Mouse (Mus musculus) small intestine, adult 2 months (tissue): Measurements from ENCODE around the gene C2cd4a. TPM values are rescaled to one million over a fixed set of nuclear protein-coding genes. Genes with fewer than 3 reads are reported as not detected.

Source experiments
- H3K27ac ChIP-seq: fragments of 200-500 bp; 2 replicates; pipeline ENCODE4 v1.5.1; 2012; ENCODE audit warnings: low read depth, low read length, control low read depth, inconsistent platforms; ENCODE audit not compliant: insufficient read depth
- H3K27me3 ChIP-seq: fragments of 200-500 bp; 2 replicates; pipeline ENCODE4 v1.6.1; 2012; ENCODE audit warnings: mild to moderate bottlenecking, moderate library complexity, low read length, inconsistent platforms; ENCODE audit not compliant: control insufficient read depth, insufficient read depth
- H3K36me3 ChIP-seq: fragments of 200-500 bp; 2 replicates; pipeline ENCODE4 v1.6.1; 2012; ENCODE audit warnings: mild to moderate bottlenecking, low read length, control low read depth, inconsistent platforms; ENCODE audit not compliant: control insufficient read depth, insufficient read depth
- H3K4me1 ChIP-seq: fragments of 200-500 bp; 2 replicates; pipeline ENCODE4 v1.6.1; 2012; ENCODE audit warnings: low read length, inconsistent platforms, mixed read lengths; ENCODE audit not compliant: control insufficient read depth, insufficient read depth, insufficient read length
- H3K4me3 ChIP-seq: fragments of 200-500 bp; 2 replicates; pipeline ENCODE4 v1.5.1; 2012; ENCODE audit warnings: low read depth, mild to moderate bottlenecking, control low read depth, inconsistent platforms, low read length, moderate library complexity
- CTCF ChIP-seq: fragments of 200-500 bp; IDR thresholded peaks from 2 replicates; pipeline ENCODE4 v1.5.1; 2012; ENCODE audit warnings: low read depth, mild to moderate bottlenecking, control low read depth, inconsistent platforms, low read length, moderate library complexity, mixed read lengths; ENCODE audit not compliant: insufficient replicate concordance, insufficient read length; ENCODE audit errors: extremely low read depth
- POLR2A ChIP-seq: fragments of 200-500 bp; IDR thresholded peaks from 2 replicates; pipeline ENCODE4 v1.6.1; 2012; ENCODE audit warnings: low read depth, mild to moderate bottlenecking, control low read depth, inconsistent platforms, low read length, moderate library complexity
- WGBS: fragments of 180-500 bp; shearing (Covaris S2); methylation state at CpG from one replicate; pipeline ENCODE4 v1.1.7; 2018; 5-methylcytosine and 5-hydroxymethylcytosine counted together
- polyA plus RNA-seq: library from polyadenylated mRNA; depleted of rRNA; stranded (reverse); fragments of >200 nt; gene quantifications from 2 replicates; pipeline ENCODE4 v1.2.3, GENCODE M21; 2012; rRNA removed

C2cd4a gene
- polyA plus RNA-seq, 1 experiment, result 1.9 TPM

- no peak overlapping the region for H3K4me3 ChIP-seq
- WGBS, result 72% methylated on average over 7 of the region's 7 CpGs
- H3K36me3 ChIP-seq, result no peaks in the 10 kb centered on the region
- TF ChIP-seq POLR2A, result no peak
- TF ChIP-seq CTCF, result no peak
- no peaks in the 10 kb centered on the region for H3K27me3 ChIP-seq
- H3K27ac ChIP-seq, result no peak overlapping the region
- H3K4me1 ChIP-seq, result no peaks in the 10 kb centered on the region
These were observed 45.8 kb downstream of the C2cd4a start for GRCm38 (mm10) chr9:67786311-67786710.

GRCm38 (mm10) chr9:67783925-67784324, 48.2 kb downstream of the C2cd4a start:
- H3K27ac ChIP-seq, result no peak overlapping the region
- no peak for TF ChIP-seq POLR2A
- peak; percentile 36; the same call in 1 of the 2 replicates for TF ChIP-seq CTCF
- no peaks in the 10 kb centered on the region for H3K36me3 ChIP-seq
- H3K27me3 ChIP-seq, result no peaks in the 10 kb centered on the region
- H3K4me3 ChIP-seq, result no peak overlapping the region
- H3K4me1 ChIP-seq, result no peaks in the 10 kb centered on the region

DNA sequence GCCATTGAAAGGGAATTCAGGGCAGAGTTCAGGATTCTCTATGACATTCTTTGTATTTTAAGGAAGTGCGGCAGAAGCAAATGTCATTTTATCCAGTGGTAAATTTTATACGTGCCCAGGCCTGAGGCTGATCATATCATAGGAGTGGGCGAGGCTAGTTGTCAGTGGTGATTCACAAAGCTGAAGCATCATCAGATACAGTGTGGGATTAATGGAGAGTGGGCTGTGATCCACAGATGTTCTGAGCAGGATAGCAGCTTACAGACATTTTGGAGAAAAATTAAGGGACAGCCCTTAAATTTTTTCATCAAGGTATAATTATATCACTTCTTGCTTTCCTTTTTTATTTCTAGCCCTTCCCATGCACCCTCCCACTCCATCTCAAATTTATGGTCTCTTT, 48.7 kb downstream of the C2cd4a start:
- Histone ChIP-seq H3K27ac (no peak overlapping the region), H3K27me3 (no peaks in the 10 kb centered on the region), H3K36me3 (no peaks in the 10 kb centered on the region), H3K4me1 (no peaks in the 10 kb centered on the region), H3K4me3 (no peak overlapping the region)
- TF ChIP-seq POLR2A, result no peak
- TF ChIP-seq CTCF, result no peak
- 91% methylated on average over 3 of the region's 3 CpGs for WGBS

GRCm38 (mm10) chr9:67782786-67783185, 49.3 kb downstream of the C2cd4a start:
- TF ChIP-seq CTCF (no peak), POLR2A (no peak)
- Histone ChIP-seq H3K36me3 (no peaks in the 10 kb centered on the region), H3K4me1 (no peaks in the 10 kb centered on the region), H3K27ac (no peak overlapping the region), H3K27me3 (no peaks in the 10 kb centered on the region), H3K4me3 (no peak overlapping the region)
- WGBS, result 70% methylated on average over 6 of the region's 6 CpGs

Other genes starting within 250 kb of the C2cd4a start
- 4.0 and 9.1 TPM in 2 replicates for gene C2cd4b, start 72.9 kb downstream of the C2cd4a start, polyA plus RNA-seq
- gene Vps13c, start 8.1 kb upstream of the C2cd4a start, polyA plus RNA-seq, result 0.86 and 0.94 TPM in 2 replicates